Mouse (Mus musculus) heart, embryonic 14.5 days (tissue): ENCODE results near the gene Slit1. TPM values are rescaled to one million over a fixed set of nuclear protein-coding genes. Genes with fewer than 3 reads are reported as not detected.
A peak's percentile ranks its signal among the peaks of the same experiment; 100 is the strongest.

ENCODE experiments used
- ATAC-seq: fragments of 200-750 bp; cut with Nextera tagmentation; 2 replicates; pipeline ENCODE4 v1.8.0; 2017; ENCODE audit warnings: low read depth, moderate TSS enrichment; ENCODE audit not compliant: insufficient number of reproducible peaks, insufficient read depth, low FRiP score
- H3K27ac ChIP-seq, 2 experiments: fragments of 200-500 bp in 1 of 2; fragments of 300-500 bp in 1 of 2; sonication (generic) in 1 of 2; replicated peaks in 1 of 2; 2 replicates each; pipeline ENCODE4 v1.5.1; 2012 to 2014; ENCODE audit warnings: low read depth in 2 of 2, low read length in 2 of 2, control low read depth in 1 of 2, mild to moderate bottlenecking in 1 of 2, mixed read lengths in 1 of 2; ENCODE audit not compliant: control insufficient read depth in 1 of 2, insufficient read depth in 1 of 2
- H3K27me3 ChIP-seq: fragments of 300-500 bp; sonication (generic); 2 replicates; pipeline ENCODE4 v1.6.1; 2014; ENCODE audit warnings: mild to moderate bottlenecking, low read length, control low read depth; ENCODE audit not compliant: control insufficient read depth, insufficient read depth
- H3K36me3 ChIP-seq: fragments of 300-500 bp; sonication (generic); 2 replicates; pipeline ENCODE4 v1.6.1; 2014; ENCODE audit warnings: mild to moderate bottlenecking, control low read depth, low read length, mixed read lengths; ENCODE audit not compliant: control insufficient read depth, insufficient read depth
- H3K4me1 ChIP-seq, 2 experiments: fragments of 200-500 bp in 1 of 2; fragments of 300-500 bp in 1 of 2; sonication (generic) in 1 of 2; 2 replicates each; pipeline ENCODE4 v1.6.1; 2012 to 2014; ENCODE audit warnings: low read length in 2 of 2, control low read depth in 1 of 2, mixed read lengths in 1 of 2; ENCODE audit not compliant: control insufficient read depth in 2 of 2, insufficient read depth in 2 of 2
- H3K4me2 ChIP-seq: fragments of 300-500 bp; sonication (generic); 2 replicates; pipeline ENCODE4 v1.6.1; 2014; ENCODE audit warnings: mild to moderate bottlenecking, low read length
- H3K4me3 ChIP-seq, 2 experiments: fragments of 200-500 bp in 1 of 2; fragments of 300-500 bp in 1 of 2; sonication (generic) in 1 of 2; 2 replicates each; pipeline ENCODE4 v1.5.1; 2012 to 2014; ENCODE audit warnings: low read length in 2 of 2, mild to moderate bottlenecking in 2 of 2, control low read depth in 1 of 2, low read depth in 1 of 2, moderate library complexity in 1 of 2; ENCODE audit not compliant: control insufficient read depth in 1 of 2, insufficient read depth in 1 of 2
- H3K9ac ChIP-seq: fragments of 300-500 bp; sonication (generic); 2 replicates; pipeline ENCODE4 v1.6.1; 2014; ENCODE audit warnings: mild to moderate bottlenecking, low read length
- H3K9me3 ChIP-seq: fragments of 300-500 bp; sonication (generic); 2 replicates; pipeline ENCODE4 v1.6.1; 2016; ENCODE audit warnings: low read length, control low read depth; ENCODE audit not compliant: control insufficient read depth
- WGBS: fragments of 180-500 bp; shearing (Covaris S2); extraction: QIAGEN DNeasy Blood & Tissue Kit; methylation state at CpG from one replicate; pipeline ENCODE4 v1.1.7; 2014; 5-methylcytosine and 5-hydroxymethylcytosine counted together
- polyA plus RNA-seq: library from polyadenylated mRNA; unstranded; fragments of >200 nt; fragmentation: Nextera tagmentation; extraction: Ambion mirVana; gene quantifications from 2 replicates; pipeline ENCODE4 v1.2.1, GENCODE M21; 2014

The Slit1 gene
- polyA plus RNA-seq, 1 experiment from 2014 or later = not detected

- no peaks in the 10 kb centered on the region for H3K27me3 ChIP-seq
- 0 out of 2 replicates have a peak overlapping the region, but pooled peaks have one; percentile 22 for H3K4me2 ChIP-seq
- no peak overlapping the region; the same call in 1 of the 2 replicates for H3K9ac ChIP-seq
- H3K9me3 ChIP-seq = peaks cover 11% of the 10 kb centered on the region
- ATAC-seq = no peak
- H3K36me3 ChIP-seq = no peaks in the 10 kb centered on the region
- H3K4me3 ChIP-seq = no peak overlapping the region
- peaks cover 27 to 28% of the 10 kb centered on the region in 2 experiments for H3K4me1 ChIP-seq
- WGBS = 45% methylated on average over 14 of the region's 14 CpGs
- peak overlapping the region; percentile 69 to 79 for H3K27ac ChIP-seq
These were observed 122.9 kb downstream of the Slit1 start for GRCm38 (mm10) chr19:41620366-41621092.

- WGBS = 51% methylated on average over 19 of the region's 19 CpGs
These were observed 124.6 kb downstream of the Slit1 start for GRCm38 (mm10) chr19:41618771-41619385.

GRCm38 (mm10) chr19:41618153-41618657 is 125.3 kb downstream of the Slit1 start:
- Histone ChIP-seq H3K9me3 (no peaks in the 10 kb centered on the region), H3K4me2 (no peak overlapping the region), H3K4me1 (peaks cover 27 to 28% of the 10 kb centered on the region in 2 experiments), H3K27ac (peak overlapping the region in 1 of 2 experiments; percentile 64; a peak in 2 of 4 replicates), H3K36me3 (no peaks in the 10 kb centered on the region), H3K4me3 (no peak overlapping the region), H3K27me3 (peaks cover 4% of the 10 kb centered on the region; the same call in 1 of the 2 replicates), H3K9ac (no peak overlapping the region)
- ATAC-seq = no peak
- WGBS = 51% methylated on average over 6 of the region's 6 CpGs

More at GRCm38 (mm10) chr19:41618771-41619385, 124.6 kb downstream of the Slit1 start:
- H3K4me2 ChIP-seq = peak overlapping the region; percentile 35
- H3K9me3 ChIP-seq = no peaks in the 10 kb centered on the region
- H3K4me3 ChIP-seq = no peak overlapping the region
- peak overlapping the region; percentile 25 to 64 for H3K27ac ChIP-seq
- H3K4me1 ChIP-seq = peaks cover 27 to 28% of the 10 kb centered on the region in 2 experiments
- no peaks in the 10 kb centered on the region for H3K36me3 ChIP-seq
- no peak for ATAC-seq
- no peak overlapping the region for H3K9ac ChIP-seq
- H3K27me3 ChIP-seq = peaks cover 4% of the 10 kb centered on the region; the same call in 1 of the 2 replicates

- Histone ChIP-seq H3K9me3 (no peaks in the 10 kb centered on the region), H3K4me1 (peaks cover 27 to 28% of the 10 kb centered on the region in 2 experiments), H3K36me3 (no peaks in the 10 kb centered on the region), H3K27ac (no peak overlapping the region), H3K27me3 (peaks cover 4% of the 10 kb centered on the region; the same call in 1 of the 2 replicates), H3K4me2 (no peak overlapping the region), H3K4me3 (no peak overlapping the region), H3K9ac (no peak overlapping the region)
- 86% methylated on average over 13 of the region's 13 CpGs for WGBS
- ATAC-seq = no peak
These were observed 126.4 kb downstream of the Slit1 start for GRCm38 (mm10) chr19:41617102-41617501.

- WGBS = 87% methylated on average over 6 of the region's 6 CpGs
- Histone ChIP-seq H3K4me2 (no peak overlapping the region), H3K27me3 (peaks cover 4% of the 10 kb centered on the region; the same call in 1 of the 2 replicates), H3K36me3 (no peaks in the 10 kb centered on the region), H3K9ac (no peak overlapping the region), H3K9me3 (no peaks in the 10 kb centered on the region), H3K27ac (no peak overlapping the region), H3K4me3 (no peak overlapping the region), H3K4me1 (peaks cover 27 to 28% of the 10 kb centered on the region in 2 experiments)
- ATAC-seq = no peak
These were observed 127.2 kb downstream of the Slit1 start for GRCm38 (mm10) chr19:41616274-41616673.

GRCm38 (mm10) chr19:41615606-41616224 is 127.8 kb downstream of the Slit1 start:
- peaks cover 4% of the 10 kb centered on the region; the same call in 1 of the 2 replicates for H3K27me3 ChIP-seq
- no peak for ATAC-seq
- no peaks in the 10 kb centered on the region for H3K36me3 ChIP-seq
- H3K4me2 ChIP-seq = no peak overlapping the region
- WGBS = 71% methylated on average over 11 of the region's 11 CpGs
- H3K27ac ChIP-seq = no peak overlapping the region
- peaks cover 25 to 26% of the 10 kb centered on the region in 2 experiments for H3K4me1 ChIP-seq
- H3K9me3 ChIP-seq = no peaks in the 10 kb centered on the region
- no peak overlapping the region for H3K4me3 ChIP-seq
- H3K9ac ChIP-seq = no peak overlapping the region

- WGBS = 51% methylated on average over 16 of the region's 16 CpGs
- Histone ChIP-seq H3K4me2 (no peak overlapping the region), H3K4me1 (peaks cover 9 to 10% of the 10 kb centered on the region in 2 experiments), H3K9ac (no peak overlapping the region), H3K27ac (no peak overlapping the region), H3K27me3 (peaks cover 4% of the 10 kb centered on the region; the same call in 1 of the 2 replicates), H3K36me3 (no peaks in the 10 kb centered on the region), H3K9me3 (no peaks in the 10 kb centered on the region), H3K4me3 (no peak overlapping the region)
- ATAC-seq = no peak
These were observed 130.0 kb downstream of the Slit1 start for GRCm38 (mm10) chr19:41613325-41614087.
